Mouse (Mus musculus) MEL (cell line): Measurements from ENCODE around the gene Spp2. TPM values are rescaled to one million over a fixed set of nuclear protein-coding genes. Genes with fewer than 3 reads are reported as not detected.

Source experiments
- DNase-seq: peaks from one replicate; pipeline ENCODE4 v3.0.0; 2011; ENCODE audit warnings: low read depth, low spot score
- H3K27ac ChIP-seq: 2 replicates; pipeline ENCODE4 v1.5.1; 2012; ENCODE audit warnings: low read depth, mild to moderate bottlenecking, control low read depth, low read length, moderate library complexity; ENCODE audit not compliant: control insufficient read depth
- H3K27me3 ChIP-seq, 2 experiments: fragments of 150-350 bp in 1 of 2; sonication (generic) in 1 of 2; 2 replicates each; pipeline ENCODE4 v1.6.1; 2012; ENCODE audit warnings: low read length in 2 of 2, mild to moderate bottlenecking in 2 of 2, improper control_type of control experiment in 1 of 2, moderate library complexity in 1 of 2; ENCODE audit not compliant: insufficient read depth in 2 of 2, control insufficient read depth in 1 of 2
- H3K36me3 ChIP-seq, 2 experiments: 2 replicates each; pipeline ENCODE4 v1.6.1; 2012 to 2014; ENCODE audit warnings: low read length in 2 of 2, improper control_type of control experiment in 1 of 2, inconsistent platforms in 1 of 2, mild to moderate bottlenecking in 1 of 2; ENCODE audit not compliant: insufficient read depth in 2 of 2, control insufficient read depth in 1 of 2
- H3K4me1 ChIP-seq, 2 experiments: fragments of 150-350 bp in 1 of 2; sonication (generic) in 1 of 2; 2 replicates each; pipeline ENCODE4 v1.6.1; 2012; ENCODE audit warnings: low read length in 2 of 2, improper control_type of control experiment in 1 of 2, mild to moderate bottlenecking in 1 of 2; ENCODE audit not compliant: insufficient read depth in 2 of 2, control insufficient read depth in 1 of 2
- H3K4me3 ChIP-seq, 2 experiments: fragments of 150-350 bp in 1 of 2; sonication (generic) in 1 of 2; 2 replicates each; pipeline ENCODE4 v1.5.1; 2012; ENCODE audit warnings: low read depth in 2 of 2, low read length in 2 of 2, mild to moderate bottlenecking in 2 of 2, moderate library complexity in 2 of 2, control low read depth in 1 of 2, improper control_type of control experiment in 1 of 2; ENCODE audit not compliant: control insufficient read depth in 1 of 2, insufficient read depth in 1 of 2
- H3K79me2 ChIP-seq: 2 replicates; pipeline ENCODE4 v1.6.1; 2012; ENCODE audit warnings: mild to moderate bottlenecking, low read length, moderate library complexity; ENCODE audit not compliant: control insufficient read depth, poor library complexity, insufficient read depth
- H3K9ac ChIP-seq: 2 replicates; pipeline ENCODE4 v1.6.1; 2012; ENCODE audit warnings: low read depth, mild to moderate bottlenecking, control low read depth, low read length, moderate library complexity; ENCODE audit not compliant: control insufficient read depth, poor library complexity, severe bottlenecking
- H3K9me3 ChIP-seq: fragments of 150-350 bp; sonication (generic); replicated peaks from 2 replicates; pipeline ENCODE4 v1.6.1; 2012; ENCODE audit warnings: mild to moderate bottlenecking, low read length, improper control_type of control experiment, moderate library complexity; ENCODE audit not compliant: insufficient read depth
- CHD2 ChIP-seq: IDR thresholded peaks from 2 replicates; pipeline ENCODE4 v1.6.1; 2011; ENCODE audit warnings: low read length, improper control_type of control experiment
- CTCF ChIP-seq, 3 experiments: IDR thresholded peaks in 2 of 3; conservative IDR thresholded peaks in 1 of 3; 2 replicates each; pipeline ENCODE4 v1.5.1; 2011 to 2012; ENCODE audit warnings: low read length in 3 of 3, low read depth in 2 of 3, mild to moderate bottlenecking in 2 of 3, improper control_type of control experiment in 1 of 3, inconsistent platforms in 1 of 3, mixed read lengths in 1 of 3, moderate library complexity in 1 of 3; ENCODE audit not compliant: control insufficient read depth in 1 of 3, insufficient read depth in 1 of 3, poor library complexity in 1 of 3, severe bottlenecking in 1 of 3
- ELF1 ChIP-seq: IDR thresholded peaks from 2 replicates; pipeline ENCODE4 v1.6.1; 2014; ENCODE audit warnings: low read depth, mild to moderate bottlenecking, inconsistent platforms, low read length, improper control_type of control experiment, moderate library complexity
- EP300 ChIP-seq, 2 experiments: IDR thresholded peaks; 2 replicates each; pipeline ENCODE4 v1.6.1; 2011; ENCODE audit warnings: improper control_type of control experiment in 2 of 2, low read length in 2 of 2, low read depth in 1 of 2, mild to moderate bottlenecking in 1 of 2
- ETS1 ChIP-seq: IDR thresholded peaks from 2 replicates; pipeline ENCODE4 v1.6.1; 2012; ENCODE audit warnings: low read depth, mild to moderate bottlenecking, inconsistent platforms, low read length, improper control_type of control experiment, moderate library complexity
- GABPA ChIP-seq: IDR thresholded peaks from 2 replicates; pipeline ENCODE4 v1.6.1; 2012; ENCODE audit warnings: low read depth, mild to moderate bottlenecking, inconsistent platforms, low read length, improper control_type of control experiment, moderate library complexity
- HCFC1 ChIP-seq: IDR thresholded peaks from 2 replicates; pipeline ENCODE4 v1.6.1; 2012; ENCODE audit warnings: low read depth, mild to moderate bottlenecking, inconsistent platforms, low read length, improper control_type of control experiment, moderate library complexity
- JUND ChIP-seq: IDR thresholded peaks from 2 replicates; pipeline ENCODE4 v1.6.1; 2011; ENCODE audit warnings: low read depth, mild to moderate bottlenecking, improper control_type of control experiment, low read length
- KAT2A ChIP-seq: conservative IDR thresholded peaks from 2 replicates; pipeline ENCODE4 v1.6.1; 2012; ENCODE audit warnings: low read depth, low read length, improper control_type of control experiment, inconsistent platforms
- MAX ChIP-seq: IDR thresholded peaks from 2 replicates; pipeline ENCODE4 v1.6.1; 2011; ENCODE audit warnings: low read length, improper control_type of control experiment
- MEF2A ChIP-seq: IDR thresholded peaks from 2 replicates; pipeline ENCODE4 v1.6.1; 2014; ENCODE audit warnings: low read depth, mild to moderate bottlenecking, inconsistent platforms, low read length, improper control_type of control experiment; ENCODE audit not compliant: poor library complexity, insufficient replicate concordance, severe bottlenecking; ENCODE audit errors: extremely low read depth
- NRF1 ChIP-seq: IDR thresholded peaks from 2 replicates; pipeline ENCODE4 v1.6.1; 2014; ENCODE audit warnings: low read depth, mild to moderate bottlenecking, inconsistent platforms, low read length, improper control_type of control experiment, moderate library complexity; ENCODE audit not compliant: poor library complexity, insufficient read depth, severe bottlenecking
- POLR2A ChIP-seq, 2 experiments: IDR thresholded peaks; 2 replicates each; pipeline ENCODE4 v1.6.1; 2011 to 2012; ENCODE audit warnings: low read length in 2 of 2, mild to moderate bottlenecking in 2 of 2, control low read depth in 1 of 2, improper control_type of control experiment in 1 of 2, low read depth in 1 of 2, moderate library complexity in 1 of 2; ENCODE audit not compliant: control insufficient read depth in 1 of 2, insufficient read depth in 1 of 2, poor library complexity in 1 of 2
- RAD21 ChIP-seq: IDR thresholded peaks from 2 replicates; pipeline ENCODE4 v1.6.1; 2011; ENCODE audit warnings: mild to moderate bottlenecking, low read depth, low read length, improper control_type of control experiment
- RCOR1 ChIP-seq: IDR thresholded peaks from 2 replicates; pipeline ENCODE4 v1.6.1; 2012; ENCODE audit warnings: low read depth, mild to moderate bottlenecking, inconsistent platforms, low read length, improper control_type of control experiment
- SIN3A ChIP-seq: IDR thresholded peaks from 2 replicates; pipeline ENCODE4 v1.6.1; 2012; ENCODE audit warnings: low read length, improper control_type of control experiment, inconsistent platforms
- SMC3 ChIP-seq: IDR thresholded peaks from 2 replicates; pipeline ENCODE4 v1.6.1; 2011; ENCODE audit warnings: low read depth, low read length, improper control_type of control experiment
- TAL1 ChIP-seq: IDR thresholded peaks from 2 replicates; pipeline ENCODE4 v1.6.1; 2012; ENCODE audit warnings: mild to moderate bottlenecking, inconsistent platforms, low read length, moderate library complexity, mixed read lengths
- TBP ChIP-seq: IDR thresholded peaks from 2 replicates; pipeline ENCODE4 v1.8.0; 2011; ENCODE audit warnings: low read depth, low read length, improper control_type of control experiment
- TCF12 ChIP-seq: IDR thresholded peaks from 2 replicates; pipeline ENCODE4 v1.6.1; 2014; ENCODE audit warnings: low read depth, mild to moderate bottlenecking, inconsistent platforms, low read length, improper control_type of control experiment, moderate library complexity
- USF1 ChIP-seq: IDR thresholded peaks from 2 replicates; pipeline ENCODE4 v1.6.1; 2014; ENCODE audit warnings: low read depth, mild to moderate bottlenecking, inconsistent platforms, low read length, improper control_type of control experiment, moderate library complexity
- USF2 ChIP-seq, 2 experiments: IDR thresholded peaks; 2 replicates each; pipeline ENCODE4 v1.6.1; 2011 to 2012; ENCODE audit warnings: improper control_type of control experiment in 2 of 2, low read length in 2 of 2, borderline replicate concordance in 1 of 2, inconsistent platforms in 1 of 2, low read depth in 1 of 2, mild to moderate bottlenecking in 1 of 2; ENCODE audit not compliant: insufficient read depth in 1 of 2
- ZKSCAN1 ChIP-seq: IDR thresholded peaks from 2 replicates; pipeline ENCODE4 v1.6.1; 2012; ENCODE audit warnings: low read depth, mild to moderate bottlenecking, inconsistent platforms, low read length, improper control_type of control experiment, moderate library complexity
- polyA plus RNA-seq, 2 experiments: library from polyadenylated mRNA; stranded (reverse) in 1 of 2; unstranded in 1 of 2; fragments of >175 nt in 1 of 2; fragments of >200 nt in 1 of 2; gene quantifications; 2 replicates each; pipeline versions ENCODE4 v1.2.1 to v1.2.4; 2012; ENCODE audit warnings: low replicate concordance in 2 of 2, low read depth in 1 of 2; ENCODE audit not compliant: insufficient read length in 2 of 2, insufficient read depth in 1 of 2, missing spikeins in 1 of 2
- total RNA-seq: library from RNA; depleted of rRNA; stranded (reverse); fragments of 300-350 nt; gene quantifications from 2 replicates; pipeline ENCODE4 v1.2.3, GENCODE M21; 2012

Spp2 gene
- total and polyA plus RNA-seq, 3 experiments = not detected

GRCm38 (mm10) chr1:88434057-88434456 lies 27.3 kb downstream of the Spp2 start:
- Histone ChIP-seq H3K79me2 (no peaks in the 10 kb centered on the region), H3K36me3 (no peaks in the 10 kb centered on the region), H3K9ac (no peak overlapping the region), H3K27ac (no peak overlapping the region), H3K4me3 (no peak overlapping the region), H3K27me3 (no peaks in the 10 kb centered on the region), H3K9me3 (no peaks in the 10 kb centered on the region), H3K4me1 (0 out of 4 replicates have a peak, but pooled peaks cover 0 to 3% of the 10 kb centered on the region in 2 experiments)
- DNase-seq = peak; percentile 15
- TF ChIP-seq HCFC1 = no peak
- no peak for TF ChIP-seq ELF1
- TF ChIP-seq POLR2A (IDR thresholded peaks at IDR 0.05; ENCODE audit: control insufficient read depth in 1 of 2, insufficient read depth in 1 of 2, low read depth in 1 of 2, low read length in 2 of 2, poor library complexity in 1 of 2) = no peak
- peak in 2 of 3 experiments; percentile 37 to 41; a peak in 5 of 6 replicates for TF ChIP-seq CTCF (IDR thresholded peaks at IDR 0.05 in 2 of 3, conservative IDR thresholded peaks at IDR 0.05 in 1 of 3; ENCODE audit: control insufficient read depth in 1 of 3, insufficient read depth in 1 of 3, low read depth in 2 of 3, low read length in 3 of 3, poor library complexity in 1 of 3, severe bottlenecking in 1 of 3)
- TF ChIP-seq TAL1 = no peak
- no peak for TF ChIP-seq JUND
- no peak for TF ChIP-seq KAT2A
- TF ChIP-seq MEF2A = no peak
- TF ChIP-seq NRF1 = no peak
- peak; percentile 33; the same call in 1 of the 2 replicates for TF ChIP-seq SMC3
- no peak for TF ChIP-seq ETS1
- no peak for TF ChIP-seq ZKSCAN1
- no peak for TF ChIP-seq USF2 (IDR thresholded peaks at IDR 0.05; ENCODE audit: borderline replicate concordance in 1 of 2, insufficient read depth in 1 of 2, low read depth in 1 of 2, low read length in 2 of 2)
- TF ChIP-seq RAD21 = peak; percentile 29
- no peak for TF ChIP-seq CHD2
- TF ChIP-seq SIN3A = no peak
- TF ChIP-seq TCF12 = no peak
- no peak for TF ChIP-seq GABPA

- no peak overlapping the region for H3K9ac ChIP-seq
- no peak overlapping the region for H3K4me3 ChIP-seq
- no peaks in the 10 kb centered on the region for H3K79me2 ChIP-seq
- H3K27me3 ChIP-seq = no peaks in the 10 kb centered on the region
- 0 out of 4 replicates have a peak, but pooled peaks cover 0 to 3% of the 10 kb centered on the region in 2 experiments for H3K4me1 ChIP-seq
- no peak for DNase-seq
- TF ChIP-seq MAX (no peak), GABPA (no peak), TBP (no peak), TAL1 (no peak), EP300 (IDR thresholded peaks at IDR 0.05; ENCODE audit: low read depth in 1 of 2, low read length in 2 of 2) (no peak), SMC3 (no peak), CHD2 (no peak), RCOR1 (no peak), TCF12 (no peak), USF1 (no peak)
- no peak overlapping the region for H3K27ac ChIP-seq
- no peaks in the 10 kb centered on the region for H3K36me3 ChIP-seq
- H3K9me3 ChIP-seq = no peaks in the 10 kb centered on the region
Observed at GRCm38 (mm10) chr1:88437206-88438126, 30.7 kb downstream of the Spp2 start.
